Comparison of ENCODE assay signal across 24 mouse cellular contexts in the genomic region with DNA sequence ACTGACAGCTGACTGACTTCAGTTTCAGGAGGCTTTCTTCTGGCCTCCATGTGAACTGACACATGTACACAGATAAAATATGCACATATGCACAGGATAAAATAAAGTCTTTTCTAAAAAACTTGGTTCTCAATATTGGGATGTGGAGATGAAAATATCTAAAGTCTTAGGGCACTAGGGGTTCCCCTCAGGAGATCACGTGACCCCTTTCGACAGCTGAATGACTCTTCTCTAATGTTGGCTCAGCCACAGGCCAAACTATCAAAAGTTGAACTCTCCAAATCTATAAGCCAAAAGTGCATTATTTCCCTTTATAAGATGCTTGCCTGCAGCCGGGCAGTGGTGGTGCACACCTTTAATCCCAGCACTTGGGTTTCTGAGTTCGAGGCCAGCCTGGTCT. TPM values are rescaled to one million over a fixed set of nuclear protein-coding genes. Genes with fewer than 3 reads are reported as not detected.
A peak's percentile ranks its signal among the peaks of the same experiment; 100 is the strongest.
DNase-seq lines count a peak whose midpoint lies in the region; ATAC-seq and TF ChIP-seq lines count a peak whose summit lies in the region.
"Had no signal": no experiment of that assay in that cellular context is flagged by ENCODE, and none has a peak within 500 bp of the region (broad histone marks: within the 10 kb centered on the region; RNA-seq: fewer than 3 reads in every experiment).

No protein-coding gene starts in this region.

- peaks cover 21% of the 10 kb centered on the region; the same call in 1 of the 2 replicates for H3K27me3 ChIP-seq in liver, embryonic 13.5 days
- H3K27me3 ChIP-seq in CH12.LX (replicated peaks) (peaks cover 28% of the 10 kb centered on the region), myocyte (ENCODE audit: control insufficient read depth, insufficient read depth, insufficient read length) (no peaks in the 10 kb centered on the region)
- H3K27me3 ChIP-seq: forebrain, embryonic 13.5 days; forebrain, embryonic 15.5 days; Patski had no signal

- DNase-seq in kidney, postnatal 10 days, result peak; percentile 0
- DNase-seq in kidney, adult 11 months, result no peak
- no peak for DNase-seq in liver, embryonic 13.5 days
- DNase-seq in liver (no peak), CH12.LX (ENCODE audit: extremely low read depth) (no peak)
- DNase-seq in ovary, postnatal 14 days (ENCODE audit: low spot score), result no peak
- no peak for DNase-seq in cerebellum, postnatal 36 days
- DNase-seq: adrenal gland, adult 8-10 months; adrenal gland, postnatal 14 days; adrenal gland, postnatal 36 days; cerebellum, adult 11-12 months; cerebellum, adult 8-10 months; cerebellum, adult 9-11 months; cerebellum, postnatal 14 days; forebrain, postnatal 0 days had no signal

- no peak for TF ChIP-seq RAD21 in CH12.LX (IDR thresholded peaks at IDR 0.05; ENCODE audit: low read depth, low read length)

- no peaks in the 10 kb centered on the region for H3K36me3 ChIP-seq in liver, embryonic 13.5 days
- H3K36me3 ChIP-seq in CH12.LX (replicated peaks in 1 of 2; ENCODE audit: control insufficient read depth in 1 of 2, insufficient read depth in 1 of 2, low read length in 1 of 2) (no peaks in the 10 kb centered on the region), myocyte (ENCODE audit: control insufficient read depth, insufficient read depth) (no peaks in the 10 kb centered on the region)
- H3K36me3 ChIP-seq: embryonic facial prominence, embryonic 10.5 days; embryonic facial prominence, embryonic 12.5 days; forebrain, embryonic 15.5 days had no signal

- H3K79me2 ChIP-seq in CH12.LX (replicated peaks; ENCODE audit: control insufficient read depth, extremely low read depth, insufficient read depth, poor library complexity, severe bottlenecking) (no peaks in the 10 kb centered on the region), myocyte (ENCODE audit: control insufficient read depth, insufficient read depth) (no peaks in the 10 kb centered on the region)

- dilution Hi-C loops in CH12.LX (cut with MboI; ENCODE audit: extremely low pct_ligation_motif_present, extremely low pct_unique_long_range_greater_than_20kb, low sequenced_read_pairs), result no loop called here

- ATAC-seq in liver, embryonic 13.5 days (ENCODE audit: low read depth), result no peak
- ATAC-seq: activated CD4-positive, CD25-positive, alpha-beta regulatory T cell, adult 4 months; CD4-positive, CD25-positive, alpha-beta regulatory T cell, adult 4 months; forebrain, embryonic 13.5 days; forebrain, embryonic 15.5 days; forebrain, postnatal 0 days; Patski had no signal

- TF ChIP-seq POLR2A in CH12.LX (IDR thresholded peaks at IDR 0.05; ENCODE audit: low read depth, low read length), result no peak
- no peak for TF ChIP-seq POLR2A in myocyte (IDR thresholded peaks at IDR 0.05; ENCODE audit: insufficient read length, low read depth)

- H3K4me1 ChIP-seq in liver, embryonic 13.5 days (replicated peaks), result peaks cover 61% of the 10 kb centered on the region
- H3K4me1 ChIP-seq in CH12.LX (ENCODE audit: control insufficient read depth in 1 of 2, insufficient read depth in 2 of 2), result peaks cover 22 to 38% of the 10 kb centered on the region in 2 experiments

- TF ChIP-seq CTCF in CH12.LX (conservative IDR thresholded peaks at IDR 0.05 in 1 of 2, IDR thresholded peaks at IDR 0.05 in 1 of 2; ENCODE audit: low read depth in 2 of 2, low read length in 2 of 2), result no peak

- H3K9me3 ChIP-seq in liver, embryonic 13.5 days (replicated peaks), result no peaks in the 10 kb centered on the region
- no peaks in the 10 kb centered on the region for H3K9me3 ChIP-seq in CH12.LX (replicated peaks; ENCODE audit: low read length)
- H3K9me3 ChIP-seq: embryonic facial prominence, embryonic 10.5 days; embryonic facial prominence, embryonic 12.5 days; forebrain, embryonic 13.5 days; forebrain, embryonic 15.5 days had no signal

- H3K4me2 ChIP-seq in liver, embryonic 13.5 days, result no peak overlapping the region
- H3K4me2 ChIP-seq in CH12.LX (ENCODE audit: insufficient read depth, low read depth, poor library complexity, severe bottlenecking) (no peak overlapping the region), myocyte (ENCODE audit: low read depth) (no peak overlapping the region)
- H3K4me2 ChIP-seq: embryonic facial prominence, embryonic 12.5 days; forebrain, embryonic 13.5 days; forebrain, embryonic 15.5 days had no signal

- H3K9ac ChIP-seq in liver, embryonic 13.5 days, result 0 out of 2 replicates have a peak overlapping the region, but pooled peaks have one; percentile 55
- no peak overlapping the region for H3K9ac ChIP-seq in CH12.LX (ENCODE audit: insufficient read depth, low read depth)
- H3K9ac ChIP-seq: embryonic facial prominence, embryonic 12.5 days; forebrain, embryonic 13.5 days; forebrain, embryonic 15.5 days; forebrain, postnatal 0 days had no signal

- no peak overlapping the region for H3K4me3 ChIP-seq in liver, embryonic 13.5 days (replicated peaks)
- H3K4me3 ChIP-seq in CH12.LX (replicated peaks in 1 of 3; ENCODE audit: low read depth in 2 of 3, low read length in 2 of 3, poor library complexity in 1 of 3), result no peak overlapping the region
- no peak overlapping the region for H3K4me3 ChIP-seq in myocyte
- H3K4me3 ChIP-seq: embryonic facial prominence, embryonic 10.5 days; embryonic facial prominence, embryonic 12.5 days; forebrain, embryonic 13.5 days; forebrain, embryonic 15.5 days had no signal

- in situ Hi-C loops in CH12.LX (cut with MboI; ENCODE audit: low pct_ligation_motif_present, low pct_unique_long_range_greater_than_20kb, low sequenced_read_pairs), result loop anchor here (5.0 to 10.0 kb wide), 2 partner anchors 61 to 179 kb away; partner anchors contain the start of genes Med15 and Smpd4

- no peak overlapping the region for H3ac ChIP-seq in myocyte (ENCODE audit: control insufficient read depth, insufficient read length)

- 78% methylated on average over 4 of the region's 4 CpGs for WGBS in liver, embryonic 13.5 days (ENCODE audit: insufficient replicate concordance)

- no peak for TF ChIP-seq EP300 in CH12.LX (IDR thresholded peaks at IDR 0.05; ENCODE audit: low read length)

- no peak overlapping the region for H3K27ac ChIP-seq in liver, embryonic 13.5 days
- H3K27ac ChIP-seq in CH12.LX (ENCODE audit: insufficient read depth, low read depth), result no peak overlapping the region
- H3K27ac ChIP-seq: embryonic facial prominence, embryonic 10.5 days; embryonic facial prominence, embryonic 12.5 days; forebrain, embryonic 13.5 days; forebrain, embryonic 15.5 days had no signal

TF ChIP-seq in CH12.LX, 34 proteins besides CTCF, POLR2A, EP300 and RAD21:
- TF ChIP-seq USF1 (IDR thresholded peaks at IDR 0.05; ENCODE audit: low read depth, low read length) (peak; percentile 15; the same call in 1 of the 2 replicates), ZNF384 (IDR thresholded peaks at IDR 0.05; ENCODE audit: low read depth, low read length) (no peak), NELFE (IDR thresholded peaks at IDR 0.05; ENCODE audit: low read depth, low read length) (no peak)

TF ChIP-seq in myocyte, 11 proteins besides CTCF, POLR2A, EP300 and RAD21:
- TF ChIP-seq USF1 (IDR thresholded peaks at IDR 0.05; ENCODE audit: low read depth), result peak; percentile 47
- TF ChIP-seq MYOG (IDR thresholded peaks at IDR 0.05; ENCODE audit: control insufficient read depth in 1 of 3, insufficient read depth in 1 of 3, insufficient read length in 2 of 3, low read depth in 2 of 3), result no peak
TF ChIP-seq in myocyte: peak in this region for 1.

RNA-seq across cellular contexts. Expression of gene Lrrc74b, which starts 4.9 kb away (rescaled TPM):
- polyA plus RNA-seq in liver, embryonic 13.5 days (2015; fragmentation: Nextera tagmentation; extraction: Ambion mirVana), result not detected in 2 replicates
- not detected in 2 replicates for total RNA-seq in CH12.LX (2012; rRNA removed)
- total RNA-seq in CH12.LX (2014; rRNA removed), result not detected in 2 replicates
- polyA plus RNA-seq in CH12.LX (2012; ENCODE audit: insufficient read length, low read depth), result 0.17 TPM in 1 of 2 replicates, not detected in the other
- polyA plus RNA-seq in myocyte (2012; fragmentation: generic; extraction: Trizol), result 0.08 TPM
- total RNA-seq: adrenal gland, adult 18-20 months; adrenal gland, postnatal 36 days had no signal
- polyA plus RNA-seq: activated CD4-positive, CD25-positive, alpha-beta regulatory T cell, adult 4 months; CD4-positive, CD25-positive, alpha-beta regulatory T cell, adult 4 months; embryonic facial prominence, embryonic 12.5 days had no signal

RNA-seq across cellular contexts. Expression of gene P2rx6, which starts 5.5 kb away (rescaled TPM):
- polyA plus RNA-seq in liver, embryonic 13.5 days (2015; fragmentation: Nextera tagmentation; extraction: Ambion mirVana), result 0.09 TPM in 1 of 2 replicates, not detected in the other
- total RNA-seq in CH12.LX (2012; rRNA removed) (not detected in 2 replicates), CH12.LX (2014; rRNA removed) (not detected in 2 replicates)
- polyA plus RNA-seq in CH12.LX (2012; ENCODE audit: insufficient read length, low read depth) (not detected in 2 replicates), myocyte (2012; fragmentation: generic; extraction: Trizol) (3.3 TPM)
- polyA plus RNA-seq: activated CD4-positive, CD25-positive, alpha-beta regulatory T cell, adult 4 months; CD4-positive, CD25-positive, alpha-beta regulatory T cell, adult 4 months had no signal

RNA-seq across cellular contexts. Expression of gene Thap7, which starts 25.2 kb away (rescaled TPM):
- polyA plus RNA-seq in liver, embryonic 13.5 days (2015; fragmentation: Nextera tagmentation; extraction: Ambion mirVana), result 30.1 and 32.0 TPM in 2 replicates
- total RNA-seq in CH12.LX (2012; rRNA removed) (64.3 and 72.7 TPM in 2 replicates), CH12.LX (2014; rRNA removed) (80.7 and 83.3 TPM in 2 replicates)
- polyA plus RNA-seq in CH12.LX (2012; ENCODE audit: insufficient read length, low read depth) (79.4 and 82.4 TPM in 2 replicates), myocyte (2012; fragmentation: generic; extraction: Trizol) (42.6 TPM)

RNA-seq across cellular contexts. Expression of gene Slc7a4, which starts 26.8 kb away (rescaled TPM):
- polyA plus RNA-seq in liver, embryonic 13.5 days (2015; fragmentation: Nextera tagmentation; extraction: Ambion mirVana), result 1.3 and 1.8 TPM in 2 replicates
- total RNA-seq in CH12.LX (2012; rRNA removed) (0.34 and 1.3 TPM in 2 replicates), CH12.LX (2014; rRNA removed) (not detected in 2 replicates)
- polyA plus RNA-seq in CH12.LX (2012; ENCODE audit: insufficient read length, low read depth) (not detected in 2 replicates), myocyte (2012; fragmentation: generic; extraction: Trizol) (1.1 TPM)

RNA-seq across cellular contexts. Expression of gene Lztr1, which starts 47.7 kb away (rescaled TPM):
- 22.6 and 24.0 TPM in 2 replicates for polyA plus RNA-seq in liver, embryonic 13.5 days (2015; fragmentation: Nextera tagmentation; extraction: Ambion mirVana)
- total RNA-seq in CH12.LX (2012; rRNA removed), result 111 and 138 TPM in 2 replicates
- total RNA-seq in CH12.LX (2014; rRNA removed), result 98.4 and 110 TPM in 2 replicates
- 78.0 and 111 TPM in 2 replicates for polyA plus RNA-seq in CH12.LX (2012; ENCODE audit: insufficient read length, low read depth)
- 84.7 TPM for polyA plus RNA-seq in myocyte (2012; fragmentation: generic; extraction: Trizol)
